Mouse (Mus musculus) cerebellum, adult 18-20 months (tissue): ENCODE data around the gene Mc3r.

Experiments used
- DNase-seq, 2 experiments: peaks; one replicate each; pipeline ENCODE4 v3.0.0; 2021

The Mc3r gene

GRCm38 (mm10) chr2:172248106-172248764, at the start of gene Mc3r:
Gene Mc3r, plus strand, starts transcription at chr2:172248492.
- DNase-seq, result peak; percentile 41 to 48

GRCm38 (mm10) chr2:172201998-172202780, 46.1 kb upstream of the Mc3r start:
- DNase-seq, result no peak

- peak; percentile 71 to 84 for DNase-seq
These were observed 41.3 kb upstream of the Mc3r start for GRCm38 (mm10) chr2:172207003-172207402.

- no peak for DNase-seq
These were observed 34.8 kb upstream of the Mc3r start for GRCm38 (mm10) chr2:172213480-172213879.

- DNase-seq, result no peak
These were observed 34.0 kb upstream of the Mc3r start for GRCm38 (mm10) chr2:172214336-172214735.

GRCm38 (mm10) chr2:172215508-172216162, 32.7 kb upstream of the Mc3r start:
- DNase-seq, result peak; percentile 60 to 79

GRCm38 (mm10) chr2:172216163-172216915, 32.0 kb upstream of the Mc3r start:
- no peak for DNase-seq

- DNase-seq, result no peak
These were observed 30.4 kb upstream of the Mc3r start for GRCm38 (mm10) chr2:172217886-172218285.

GRCm38 (mm10) chr2:172219186-172219585, 29.1 kb upstream of the Mc3r start:
- no peak for DNase-seq

- peak; percentile 54 to 76 for DNase-seq
These were observed 26.5 kb upstream of the Mc3r start for GRCm38 (mm10) chr2:172221656-172222393.

GRCm38 (mm10) chr2:172222394-172222785, 25.9 kb upstream of the Mc3r start:
- DNase-seq, result peak; percentile 80 to 89

- peak in 1 of 2 experiments; percentile 12 for DNase-seq
These were observed 25.4 kb upstream of the Mc3r start for GRCm38 (mm10) chr2:172222891-172223290.

- no peak for DNase-seq
These were observed 24.7 kb upstream of the Mc3r start for GRCm38 (mm10) chr2:172223451-172224200.

- DNase-seq, result no peak
These were observed 21.3 kb upstream of the Mc3r start for GRCm38 (mm10) chr2:172226945-172227344.

- DNase-seq, result no peak
These were observed 20.5 kb upstream of the Mc3r start for GRCm38 (mm10) chr2:172227808-172228207.

GRCm38 (mm10) chr2:172229190-172229589, 19.1 kb upstream of the Mc3r start:
- no peak for DNase-seq

GRCm38 (mm10) chr2:172230126-172230525, 18.2 kb upstream of the Mc3r start:
- no peak for DNase-seq

- DNase-seq, result no peak
These were observed 10.1 kb upstream of the Mc3r start for GRCm38 (mm10) chr2:172238220-172238619.

GRCm38 (mm10) chr2:172241031-172241430, 7.3 kb upstream of the Mc3r start:
- DNase-seq, result no peak

- no peak for DNase-seq
These were observed 2.8 kb upstream of the Mc3r start for GRCm38 (mm10) chr2:172245497-172245896.

GRCm38 (mm10) chr2:172249336-172249735, 1.0 kb downstream of the Mc3r start:
- peak in 1 of 2 experiments; percentile 5 for DNase-seq
